Mouse (Mus musculus): ENCODE measurements around the gene Igf2bp3. TPM values are rescaled to one million over a fixed set of nuclear protein-coding genes. Genes with fewer than 3 reads are reported as not detected.
A peak's percentile ranks its signal among the peaks of the same experiment; 100 is the strongest.

Igf2bp3 gene
- polyA plus RNA-seq, 1 experiment from 2014 or later, result 149 TPM

DNA sequence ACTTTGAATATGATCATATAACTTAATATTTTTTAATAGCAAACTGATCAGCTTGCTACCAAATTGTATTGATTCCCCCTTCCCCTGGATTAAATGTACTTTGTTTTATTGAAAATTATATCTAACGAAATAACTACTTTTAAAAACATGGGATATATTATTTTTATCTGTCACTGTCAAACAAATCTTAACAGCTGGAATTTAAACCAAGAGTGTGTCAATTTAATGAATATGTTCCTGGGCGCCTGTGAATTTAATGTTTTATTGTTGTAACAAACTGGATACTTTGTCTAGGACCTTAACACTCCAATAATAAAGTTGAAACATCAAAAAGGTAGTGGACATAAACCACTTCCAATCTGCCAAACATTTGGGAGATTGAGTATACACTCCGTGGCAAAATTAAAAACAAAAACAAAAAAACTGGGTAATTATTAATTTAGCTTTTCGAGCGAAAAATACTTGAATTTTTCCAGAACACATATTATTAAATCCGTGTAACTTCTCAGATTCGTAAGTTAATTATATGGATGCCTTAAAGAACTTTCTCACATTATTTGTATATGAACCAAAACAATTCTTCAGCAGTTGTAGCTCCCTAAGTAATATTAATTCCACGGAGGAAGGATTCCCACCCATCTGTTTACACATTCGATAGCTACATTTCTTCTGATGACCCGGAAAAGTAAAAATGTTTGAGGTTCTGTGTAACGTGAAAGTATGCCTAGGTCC, 2.2 kb upstream of the Igf2bp3 start:
- peak overlapping the region; percentile 96 for H3K27ac ChIP-seq (replicated peaks; ENCODE audit: low read depth, low read length)
- H3K4me1 ChIP-seq (ENCODE audit: control insufficient read depth, insufficient read depth, low read length), result no peaks in the 10 kb centered on the region
- peak overlapping the region; percentile 74 for H3K4me2 ChIP-seq (ENCODE audit: low read depth, low read length)
- H3K9me3 ChIP-seq (replicated peaks; ENCODE audit: control insufficient read depth, low read length), result no peaks in the 10 kb centered on the region
- H3K4me3 ChIP-seq (ENCODE audit: low read depth, low read length), result peak overlapping the region; percentile 66
- peak overlapping the region; percentile 80 for H3K9ac ChIP-seq (replicated peaks; ENCODE audit: low read length)
- H3K36me3 ChIP-seq (replicated peaks; ENCODE audit: control insufficient read depth, insufficient read depth, low read depth, low read length), result no peaks in the 10 kb centered on the region
- DNase-seq (ENCODE audit: low spot score) (no peak), ATAC-seq (replicated peaks; ENCODE audit: insufficient number of reproducible peaks, low FRiP score, low TSS enrichment, low read depth) (no peak)
- H3K27me3 ChIP-seq (ENCODE audit: control insufficient read depth, insufficient read depth, low read length), result no peaks in the 10 kb centered on the region
- 2% methylated on average over 11 of the region's 11 CpGs for WGBS

- Histone ChIP-seq H3K9ac (replicated peaks; ENCODE audit: low read length) (peak overlapping the region; percentile 97), H3K4me2 (ENCODE audit: low read depth, low read length) (peak overlapping the region; percentile 83), H3K36me3 (replicated peaks; ENCODE audit: control insufficient read depth, insufficient read depth, low read depth, low read length) (no peaks in the 10 kb centered on the region), H3K4me1 (ENCODE audit: control insufficient read depth, insufficient read depth, low read length) (peaks cover 2% of the 10 kb centered on the region), H3K27ac (replicated peaks; ENCODE audit: low read depth, low read length) (peak overlapping the region; percentile 99), H3K4me3 (ENCODE audit: low read depth, low read length) (peak overlapping the region; percentile 93), H3K9me3 (replicated peaks; ENCODE audit: control insufficient read depth, low read length) (no peaks in the 10 kb centered on the region), H3K27me3 (ENCODE audit: control insufficient read depth, insufficient read depth, low read length) (no peaks in the 10 kb centered on the region)
- ATAC-seq (replicated peaks; ENCODE audit: insufficient number of reproducible peaks, low FRiP score, low TSS enrichment, low read depth), result peak; percentile 17
- no peak for DNase-seq (ENCODE audit: low spot score)
- WGBS, result 2% methylated on average over 14 of the region's 14 CpGs
Observed at GRCm38 (mm10) chr6:49215748-49216585, 1.2 kb upstream of the Igf2bp3 start.

GRCm38 (mm10) chr6:49214086-49214927, 450 bp downstream of the Igf2bp3 start:
- under 1% methylated on average over 68 of the region's 76 CpGs for WGBS
- Histone ChIP-seq H3K9ac (replicated peaks; ENCODE audit: low read length) (peak overlapping the region; percentile 97), H3K4me1 (ENCODE audit: control insufficient read depth, insufficient read depth, low read length) (peaks cover 5% of the 10 kb centered on the region), H3K4me3 (ENCODE audit: low read depth, low read length) (peak overlapping the region; percentile 93), H3K27me3 (ENCODE audit: control insufficient read depth, insufficient read depth, low read length) (no peaks in the 10 kb centered on the region), H3K36me3 (replicated peaks; ENCODE audit: control insufficient read depth, insufficient read depth, low read depth, low read length) (no peaks in the 10 kb centered on the region), H3K4me2 (ENCODE audit: low read depth, low read length) (peak overlapping the region; percentile 83), H3K9me3 (replicated peaks; ENCODE audit: control insufficient read depth, low read length) (no peaks in the 10 kb centered on the region), H3K27ac (replicated peaks; ENCODE audit: low read depth, low read length) (peak overlapping the region; percentile 99)
- ATAC-seq (replicated peaks; ENCODE audit: insufficient number of reproducible peaks, low FRiP score, low TSS enrichment, low read depth) (no peak), DNase-seq (ENCODE audit: low spot score) (peak; percentile 94)

- peak overlapping the region; percentile 97 for H3K9ac ChIP-seq (replicated peaks; ENCODE audit: low read length)
- WGBS, result 0% methylated on average over 24 of the region's 50 CpGs
- peak overlapping the region; percentile 93 for H3K4me3 ChIP-seq (ENCODE audit: low read depth, low read length)
- DNase-seq (ENCODE audit: low spot score), result peak; percentile 39
- peak overlapping the region; percentile 83 for H3K4me2 ChIP-seq (ENCODE audit: low read depth, low read length)
- H3K27ac ChIP-seq (replicated peaks; ENCODE audit: low read depth, low read length), result peak overlapping the region; percentile 99
- no peaks in the 10 kb centered on the region for H3K27me3 ChIP-seq (ENCODE audit: control insufficient read depth, insufficient read depth, low read length)
- no peaks in the 10 kb centered on the region for H3K9me3 ChIP-seq (replicated peaks; ENCODE audit: control insufficient read depth, low read length)
- H3K4me1 ChIP-seq (ENCODE audit: control insufficient read depth, insufficient read depth, low read length), result peaks cover 5% of the 10 kb centered on the region
- no peaks in the 10 kb centered on the region for H3K36me3 ChIP-seq (replicated peaks; ENCODE audit: control insufficient read depth, insufficient read depth, low read depth, low read length)
- ATAC-seq (replicated peaks; ENCODE audit: insufficient number of reproducible peaks, low FRiP score, low TSS enrichment, low read depth), result no peak
Observed at GRCm38 (mm10) chr6:49213581-49214085, 1.1 kb downstream of the Igf2bp3 start.

DNA sequence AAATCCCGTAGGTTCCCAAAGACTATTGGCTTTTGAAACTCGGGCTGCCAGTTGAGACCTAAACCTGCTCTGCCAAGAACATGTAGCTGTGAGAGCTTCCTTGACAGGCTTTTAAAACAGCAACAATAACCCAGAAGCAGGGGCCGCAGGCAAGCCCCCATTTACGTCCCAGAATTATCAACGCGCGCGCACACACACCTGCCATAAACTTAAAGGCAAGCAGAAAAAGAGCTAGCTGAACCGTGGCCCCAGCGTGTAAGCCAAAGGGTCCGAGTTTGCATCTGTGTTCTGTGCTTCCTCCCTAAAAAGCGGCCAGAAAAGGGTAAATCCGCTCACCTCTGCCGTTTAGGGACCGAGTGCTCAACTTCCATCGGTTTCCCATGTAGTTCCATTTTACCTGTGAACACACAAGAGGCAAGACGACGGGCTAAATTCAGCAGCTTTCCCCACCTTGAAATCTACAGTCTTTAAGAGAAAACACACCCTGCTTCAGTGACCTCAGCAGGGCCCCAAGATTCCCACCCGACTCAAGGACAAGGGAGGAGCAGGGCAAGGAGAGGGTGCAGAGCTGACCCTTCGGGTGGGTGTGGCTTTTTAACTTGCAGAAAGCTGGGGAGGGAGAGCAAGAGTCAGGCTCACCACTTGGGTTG, 1.7 kb downstream of the Igf2bp3 start:
- no peaks in the 10 kb centered on the region for H3K9me3 ChIP-seq (replicated peaks; ENCODE audit: control insufficient read depth, low read length)
- H3K9ac ChIP-seq (replicated peaks; ENCODE audit: low read length), result peak overlapping the region; percentile 97
- H3K36me3 ChIP-seq (replicated peaks; ENCODE audit: control insufficient read depth, insufficient read depth, low read depth, low read length), result no peaks in the 10 kb centered on the region
- H3K4me1 ChIP-seq (ENCODE audit: control insufficient read depth, insufficient read depth, low read length), result peaks cover 5% of the 10 kb centered on the region
- H3K27me3 ChIP-seq (ENCODE audit: control insufficient read depth, insufficient read depth, low read length), result no peaks in the 10 kb centered on the region
- WGBS, result 5% methylated on average over 20 of the region's 20 CpGs
- H3K27ac ChIP-seq (replicated peaks; ENCODE audit: low read depth, low read length), result peak overlapping the region; percentile 99
- H3K4me2 ChIP-seq (ENCODE audit: low read depth, low read length), result peak overlapping the region; percentile 83
- ATAC-seq (replicated peaks; ENCODE audit: insufficient number of reproducible peaks, low FRiP score, low TSS enrichment, low read depth), result no peak
- peak; percentile 32 for DNase-seq (ENCODE audit: low spot score)
- peak overlapping the region; percentile 93 for H3K4me3 ChIP-seq (ENCODE audit: low read depth, low read length)

GRCm38 (mm10) chr6:49212141-49212540, 2.6 kb downstream of the Igf2bp3 start:
- ATAC-seq (replicated peaks; ENCODE audit: insufficient number of reproducible peaks, low FRiP score, low TSS enrichment, low read depth) (no peak), DNase-seq (ENCODE audit: low spot score) (peak; percentile 81)
- Histone ChIP-seq H3K9me3 (replicated peaks; ENCODE audit: control insufficient read depth, low read length) (no peaks in the 10 kb centered on the region), H3K27ac (replicated peaks; ENCODE audit: low read depth, low read length) (peak overlapping the region; percentile 99; the same call in 1 of the 2 replicates), H3K4me3 (ENCODE audit: low read depth, low read length) (peak overlapping the region; percentile 93), H3K9ac (replicated peaks; ENCODE audit: low read length) (peak overlapping the region; percentile 34; the same call in 1 of the 2 replicates), H3K27me3 (ENCODE audit: control insufficient read depth, insufficient read depth, low read length) (no peaks in the 10 kb centered on the region), H3K4me1 (ENCODE audit: control insufficient read depth, insufficient read depth, low read length) (peaks cover 5% of the 10 kb centered on the region), H3K36me3 (replicated peaks; ENCODE audit: control insufficient read depth, insufficient read depth, low read depth, low read length) (no peaks in the 10 kb centered on the region), H3K4me2 (ENCODE audit: low read depth, low read length) (peak overlapping the region; percentile 83)
- WGBS, result 9% methylated on average over 4 of the region's 4 CpGs

DNA sequence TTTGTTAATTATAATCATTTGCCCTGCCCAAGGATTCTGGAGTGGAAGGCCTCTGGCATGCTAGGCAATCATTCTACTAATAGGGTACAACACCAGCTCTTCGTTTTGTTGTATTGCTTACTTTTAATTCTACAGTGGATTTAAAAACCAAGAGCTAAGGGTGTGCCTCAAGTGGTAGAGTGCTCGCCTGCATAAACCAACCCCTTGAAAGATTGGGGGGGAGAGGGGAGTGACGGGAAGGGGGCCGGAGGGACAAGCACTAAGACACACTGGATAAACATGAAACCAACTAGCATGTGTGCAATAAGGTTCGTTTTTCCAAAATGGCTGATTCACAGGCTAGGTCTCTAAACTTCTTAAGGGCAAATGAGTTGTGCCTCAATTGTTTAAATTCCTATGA, 3.2 kb downstream of the Igf2bp3 start:
- Histone ChIP-seq H3K4me3 (ENCODE audit: low read depth, low read length) (peak overlapping the region; percentile 10; the same call in 1 of the 2 replicates), H3K9me3 (replicated peaks; ENCODE audit: control insufficient read depth, low read length) (no peaks in the 10 kb centered on the region), H3K27ac (replicated peaks; ENCODE audit: low read depth, low read length) (no peak overlapping the region), H3K4me1 (ENCODE audit: control insufficient read depth, insufficient read depth, low read length) (peaks cover 5% of the 10 kb centered on the region), H3K9ac (replicated peaks; ENCODE audit: low read length) (no peak overlapping the region), H3K36me3 (replicated peaks; ENCODE audit: control insufficient read depth, insufficient read depth, low read depth, low read length) (peaks cover under 1% of the 10 kb centered on the region; the same call in 1 of the 2 replicates), H3K4me2 (ENCODE audit: low read depth, low read length) (peak overlapping the region; percentile 33), H3K27me3 (ENCODE audit: control insufficient read depth, insufficient read depth, low read length) (no peaks in the 10 kb centered on the region)
- ATAC-seq (replicated peaks; ENCODE audit: insufficient number of reproducible peaks, low FRiP score, low TSS enrichment, low read depth) (no peak), DNase-seq (ENCODE audit: low spot score) (peak; percentile 30)
- WGBS, result 15% methylated on average over 5 of the region's 5 CpGs
